12 mouse cellular contexts compared by ENCODE assay signal in the genomic region with DNA sequence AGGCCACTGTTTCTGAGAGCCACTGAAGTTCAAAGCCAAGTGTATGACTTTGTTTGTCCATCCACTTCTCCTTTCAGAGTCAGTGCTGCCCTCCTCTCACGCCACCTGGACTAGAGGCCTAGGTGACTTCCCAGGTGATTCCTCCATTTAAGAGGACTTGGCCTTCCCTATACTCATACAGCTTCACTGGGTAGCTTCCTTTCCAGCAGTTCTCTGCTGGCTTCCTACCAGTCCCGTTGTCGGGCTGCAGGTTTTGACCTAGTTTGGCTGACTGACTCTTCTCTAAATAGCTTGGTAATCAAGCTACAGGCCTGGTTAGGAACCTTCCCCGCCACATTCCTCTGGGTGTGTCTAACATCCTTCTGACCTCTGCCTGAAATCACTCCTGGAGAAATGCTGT. TPM values are rescaled to one million over a fixed set of nuclear protein-coding genes. Genes with fewer than 3 reads are reported as not detected.
DNase-seq lines count a peak whose midpoint lies in the region; ATAC-seq and TF ChIP-seq lines count a peak whose summit lies in the region.
"Had no signal": no experiment of that assay in that cellular context is flagged by ENCODE, and none has a peak within 500 bp of the region (broad histone marks: within the 10 kb centered on the region; RNA-seq: fewer than 3 reads in every experiment).

No protein-coding gene starts in this region.

- no peaks in the 10 kb centered on the region for H3K27me3 ChIP-seq in kidney, postnatal 0 days (ENCODE audit: insufficient read depth, low read length)
- H3K27me3 ChIP-seq in kidney, embryonic 14.5 days (ENCODE audit: control insufficient read depth, insufficient read depth, low read length): no peaks in the 10 kb centered on the region
- H3K27me3 ChIP-seq in heart, postnatal 0 days (ENCODE audit: control insufficient read depth, insufficient read depth, low read length): no peaks in the 10 kb centered on the region
- no peaks in the 10 kb centered on the region for H3K27me3 ChIP-seq in stomach, postnatal 0 days (ENCODE audit: control insufficient read depth, insufficient read depth, low read length)
- H3K27me3 ChIP-seq: midbrain, embryonic 13.5 days; Patski had no signal

- H3K9ac ChIP-seq in kidney, postnatal 0 days (ENCODE audit: low read depth, low read length): no peak overlapping the region
- H3K9ac ChIP-seq in kidney, embryonic 14.5 days (ENCODE audit: low read depth, low read length): no peak overlapping the region
- peak overlapping the region; percentile 31; the same call in 1 of the 2 replicates for H3K9ac ChIP-seq in heart, postnatal 0 days (replicated peaks; ENCODE audit: low read depth, low read length)
- no peak overlapping the region for H3K9ac ChIP-seq in stomach, postnatal 0 days (ENCODE audit: low read length)
- H3K9ac ChIP-seq: midbrain, embryonic 13.5 days had no signal

- TF ChIP-seq EP300 in heart, postnatal 0 days (IDR thresholded peaks at IDR 0.05; ENCODE audit: low read depth): no peak; the same call in 1 of the 2 replicates
- TF ChIP-seq EP300 in stomach, postnatal 0 days (optimal IDR thresholded peaks at IDR 0.05): no peak

- peaks cover 45% of the 10 kb centered on the region for H3K4me1 ChIP-seq in kidney, postnatal 0 days (replicated peaks; ENCODE audit: insufficient read depth, low read length)
- H3K4me1 ChIP-seq in kidney, embryonic 14.5 days (ENCODE audit: control insufficient read depth, insufficient read depth, low read length): peaks cover 25% of the 10 kb centered on the region
- peaks cover 86% of the 10 kb centered on the region for H3K4me1 ChIP-seq in heart, postnatal 0 days (ENCODE audit: control insufficient read depth, insufficient read depth)
- H3K4me1 ChIP-seq in stomach, postnatal 0 days (replicated peaks; ENCODE audit: control insufficient read depth, insufficient read depth): peaks cover under 1% of the 10 kb centered on the region; the same call in 1 of the 2 replicates

- no peaks in the 10 kb centered on the region for H3K9me3 ChIP-seq in kidney, postnatal 0 days (replicated peaks; ENCODE audit: low read length)
- H3K9me3 ChIP-seq in kidney, embryonic 14.5 days (ENCODE audit: control insufficient read depth, low read length): no peaks in the 10 kb centered on the region
- no peaks in the 10 kb centered on the region for H3K9me3 ChIP-seq in heart, postnatal 0 days (replicated peaks; ENCODE audit: control insufficient read depth, low read length)
- no peaks in the 10 kb centered on the region for H3K9me3 ChIP-seq in stomach, postnatal 0 days (ENCODE audit: control insufficient read depth, low read length)
- H3K9me3 ChIP-seq: midbrain, embryonic 13.5 days had no signal

- ATAC-seq in kidney, postnatal 0 days (replicated peaks; ENCODE audit: low FRiP score, low read depth): no peak
- no peak for ATAC-seq in kidney, embryonic 14.5 days (ENCODE audit: low FRiP score, low TSS enrichment)
- ATAC-seq in heart, postnatal 0 days (ENCODE audit: insufficient read depth, low read depth): peak; percentile 81
- ATAC-seq in stomach, postnatal 0 days (ENCODE audit: low FRiP score, low TSS enrichment): no peak
- ATAC-seq: midbrain, embryonic 13.5 days; Patski had no signal

- WGBS in kidney, postnatal 0 days: 52% methylated on average over 4 of the region's 4 CpGs
- WGBS in kidney, embryonic 14.5 days: 66% methylated on average over 4 of the region's 4 CpGs
- 14% methylated on average over 4 of the region's 4 CpGs for WGBS in heart, postnatal 0 days
- WGBS in stomach, postnatal 0 days: 47% methylated on average over 4 of the region's 4 CpGs

- H3K36me3 ChIP-seq in kidney, postnatal 0 days (ENCODE audit: insufficient read depth, low read length): peaks cover 3% of the 10 kb centered on the region; the same call in 1 of the 2 replicates
- no peaks in the 10 kb centered on the region for H3K36me3 ChIP-seq in kidney, embryonic 14.5 days (ENCODE audit: control insufficient read depth, insufficient read depth, low read length)
- H3K36me3 ChIP-seq in heart, postnatal 0 days (replicated peaks; ENCODE audit: control insufficient read depth, insufficient read depth, low read length): no peaks in the 10 kb centered on the region; the same call in 1 of the 2 replicates
- no peaks in the 10 kb centered on the region for H3K36me3 ChIP-seq in stomach, postnatal 0 days (ENCODE audit: control insufficient read depth, insufficient read depth, low read length)
- H3K36me3 ChIP-seq: midbrain, embryonic 13.5 days had no signal

- H3K4me2 ChIP-seq in kidney, postnatal 0 days (ENCODE audit: low read length): no peak overlapping the region
- no peak overlapping the region for H3K4me2 ChIP-seq in kidney, embryonic 14.5 days (replicated peaks; ENCODE audit: low read depth, low read length)
- no peak overlapping the region; the same call in 1 of the 2 replicates for H3K4me2 ChIP-seq in heart, postnatal 0 days (ENCODE audit: low read depth, low read length)
- H3K4me2 ChIP-seq in stomach, postnatal 0 days (replicated peaks; ENCODE audit: low read depth): no peak overlapping the region
- H3K4me2 ChIP-seq: midbrain, embryonic 13.5 days had no signal

- H3K4me3 ChIP-seq in kidney, postnatal 0 days (replicated peaks; ENCODE audit: low read depth, low read length): no peak overlapping the region
- no peak overlapping the region for H3K4me3 ChIP-seq in kidney, embryonic 14.5 days (ENCODE audit: low read length)
- no peak overlapping the region for H3K4me3 ChIP-seq in heart, postnatal 0 days (ENCODE audit: low read depth, low read length)
- H3K4me3 ChIP-seq in stomach, postnatal 0 days (ENCODE audit: low read depth, low read length): no peak overlapping the region
- H3K4me3 ChIP-seq: midbrain, embryonic 13.5 days had no signal

- H3K27ac ChIP-seq in kidney, postnatal 0 days: peak overlapping the region; percentile 48; the same call in 1 of the 2 replicates
- no peak overlapping the region; the same call in 1 of the 2 replicates for H3K27ac ChIP-seq in kidney, embryonic 14.5 days (ENCODE audit: low read depth, low read length)
- H3K27ac ChIP-seq in heart, postnatal 0 days (ENCODE audit: low read depth): peak overlapping the region; percentile 97
- peak overlapping the region; percentile 18; the same call in 1 of the 2 replicates for H3K27ac ChIP-seq in stomach, postnatal 0 days (replicated peaks)
- H3K27ac ChIP-seq: midbrain, embryonic 13.5 days had no signal

- TF ChIP-seq CTCF in kidney, postnatal 0 days (IDR thresholded peaks at IDR 0.05; ENCODE audit: low read depth): no peak
- no peak for TF ChIP-seq CTCF in heart, postnatal 0 days (IDR thresholded peaks at IDR 0.05; ENCODE audit: low read depth)
- TF ChIP-seq CTCF in stomach, postnatal 0 days (IDR thresholded peaks at IDR 0.05; ENCODE audit: low read depth): no peak

- DNase-seq in kidney, postnatal 0 days (ENCODE audit: low spot score): no peak
- peak; percentile 71 to 85 for DNase-seq in heart, adult 18-20 months
- peak; percentile 94 for DNase-seq in heart, postnatal 0 days (ENCODE audit: low spot score)
- DNase-seq in stomach, postnatal 0 days (ENCODE audit: low spot score): no peak
- no peak for DNase-seq in adrenal gland, postnatal 36 days
- DNase-seq in urinary bladder, postnatal 14 days (ENCODE audit: low spot score): no peak
- DNase-seq: adrenal gland, postnatal 14 days; layer of hippocampus, adult 9-11 months; thymus, postnatal 25 days had no signal

RNA-seq across cellular contexts. Expression of gene Col4a1, which starts 18.9 kb away (rescaled TPM):
- 305 and 310 TPM in 2 replicates for polyA plus RNA-seq in kidney, postnatal 0 days (2015; fragmentation: Nextera tagmentation; extraction: Ambion mirVana)
- 169 and 322 TPM in 2 replicates for polyA plus RNA-seq in kidney, embryonic 14.5 days (2014; fragmentation: Nextera tagmentation; extraction: Ambion mirVana)
- total RNA-seq in heart, adult 18-20 months (2021): 100 to 1,000 TPM; 217 to 274 TPM
- 921 and 1,061 TPM in 2 replicates for total RNA-seq in heart, postnatal 0 days (2014; rRNA removed; ENCODE audit: low replicate concordance)
- polyA plus RNA-seq in heart, postnatal 0 days (2015; fragmentation: Nextera tagmentation; extraction: Ambion mirVana): 163 and 191 TPM in 2 replicates
- polyA plus RNA-seq in stomach, postnatal 0 days (2015; fragmentation: Nextera tagmentation; extraction: Ambion mirVana): 96.3 and 99.0 TPM in 2 replicates
- total RNA-seq in adrenal gland, postnatal 36 days (2021): 100 to 1,000 TPM; 359 to 687 TPM

RNA-seq across cellular contexts. Expression of gene Col4a2, which starts 19.0 kb away (rescaled TPM):
- polyA plus RNA-seq in kidney, postnatal 0 days (2015; fragmentation: Nextera tagmentation; extraction: Ambion mirVana): 139 and 140 TPM in 2 replicates
- 45.1 and 82.2 TPM in 2 replicates for polyA plus RNA-seq in kidney, embryonic 14.5 days (2014; fragmentation: Nextera tagmentation; extraction: Ambion mirVana)
- 100 to 1,000 TPM; 127 to 140 TPM for total RNA-seq in heart, adult 18-20 months (2021)
- total RNA-seq in heart, postnatal 0 days (2014; rRNA removed; ENCODE audit: low replicate concordance): 315 and 329 TPM in 2 replicates
- 87.7 and 98.5 TPM in 2 replicates for polyA plus RNA-seq in heart, postnatal 0 days (2015; fragmentation: Nextera tagmentation; extraction: Ambion mirVana)
- 43.4 and 47.2 TPM in 2 replicates for polyA plus RNA-seq in stomach, postnatal 0 days (2015; fragmentation: Nextera tagmentation; extraction: Ambion mirVana)
- total RNA-seq in adrenal gland, postnatal 36 days (2021): 100 to 1,000 TPM; 182 to 302 TPM

Comparison
In these comparisons a context has a peak if more than half of its experiments do, and no peak if none do; other contexts are left out.
1. DNase-seq: peak in heart, adult 18-20 months (2 of 2) and heart, postnatal 0 days (single experiment); none in kidney, postnatal 0 days (single experiment), stomach, postnatal 0 days (single experiment), adrenal gland, postnatal 36 days (0 of 2) and urinary bladder, postnatal 14 days (single experiment).